Mouse (Mus musculus) MEL (cell line): ENCODE data around the gene Metrn. TPM values are rescaled to one million over a fixed set of nuclear protein-coding genes. Genes with fewer than 3 reads are reported as not detected.

Experiments used
- DNase-seq: peaks from one replicate; pipeline ENCODE4 v3.0.0; 2011; ENCODE audit warnings: low read depth, low spot score
- H3K27ac ChIP-seq: 2 replicates; pipeline ENCODE4 v1.5.1; 2012; ENCODE audit warnings: low read depth, mild to moderate bottlenecking, control low read depth, low read length, moderate library complexity; ENCODE audit not compliant: control insufficient read depth
- H3K27me3 ChIP-seq, 2 experiments: fragments of 150-350 bp in 1 of 2; sonication (generic) in 1 of 2; 2 replicates each; pipeline ENCODE4 v1.6.1; 2012; ENCODE audit warnings: low read length in 2 of 2, mild to moderate bottlenecking in 2 of 2, improper control_type of control experiment in 1 of 2, moderate library complexity in 1 of 2; ENCODE audit not compliant: insufficient read depth in 2 of 2, control insufficient read depth in 1 of 2
- H3K36me3 ChIP-seq, 2 experiments: 2 replicates each; pipeline ENCODE4 v1.6.1; 2012 to 2014; ENCODE audit warnings: low read length in 2 of 2, improper control_type of control experiment in 1 of 2, inconsistent platforms in 1 of 2, mild to moderate bottlenecking in 1 of 2; ENCODE audit not compliant: insufficient read depth in 2 of 2, control insufficient read depth in 1 of 2
- H3K4me1 ChIP-seq, 2 experiments: fragments of 150-350 bp in 1 of 2; sonication (generic) in 1 of 2; 2 replicates each; pipeline ENCODE4 v1.6.1; 2012; ENCODE audit warnings: low read length in 2 of 2, improper control_type of control experiment in 1 of 2, mild to moderate bottlenecking in 1 of 2; ENCODE audit not compliant: insufficient read depth in 2 of 2, control insufficient read depth in 1 of 2
- H3K4me3 ChIP-seq, 2 experiments: fragments of 150-350 bp in 1 of 2; sonication (generic) in 1 of 2; 2 replicates each; pipeline ENCODE4 v1.5.1; 2012; ENCODE audit warnings: low read depth in 2 of 2, low read length in 2 of 2, mild to moderate bottlenecking in 2 of 2, moderate library complexity in 2 of 2, control low read depth in 1 of 2, improper control_type of control experiment in 1 of 2; ENCODE audit not compliant: control insufficient read depth in 1 of 2, insufficient read depth in 1 of 2
- H3K79me2 ChIP-seq: 2 replicates; pipeline ENCODE4 v1.6.1; 2012; ENCODE audit warnings: mild to moderate bottlenecking, low read length, moderate library complexity; ENCODE audit not compliant: control insufficient read depth, poor library complexity, insufficient read depth
- H3K9ac ChIP-seq: 2 replicates; pipeline ENCODE4 v1.6.1; 2012; ENCODE audit warnings: low read depth, mild to moderate bottlenecking, control low read depth, low read length, moderate library complexity; ENCODE audit not compliant: control insufficient read depth, poor library complexity, severe bottlenecking
- H3K9me3 ChIP-seq: fragments of 150-350 bp; sonication (generic); replicated peaks from 2 replicates; pipeline ENCODE4 v1.6.1; 2012; ENCODE audit warnings: mild to moderate bottlenecking, low read length, improper control_type of control experiment, moderate library complexity; ENCODE audit not compliant: insufficient read depth
- BHLHE40 ChIP-seq: IDR thresholded peaks from 2 replicates; pipeline ENCODE4 v1.6.1; 2012; ENCODE audit warnings: low read depth, mild to moderate bottlenecking, inconsistent platforms, low read length, improper control_type of control experiment, borderline replicate concordance
- CHD2 ChIP-seq: IDR thresholded peaks from 2 replicates; pipeline ENCODE4 v1.6.1; 2011; ENCODE audit warnings: low read length, improper control_type of control experiment
- E2F4 ChIP-seq: IDR thresholded peaks from 2 replicates; pipeline ENCODE4 v1.6.1; 2011; ENCODE audit warnings: low read depth, low read length, improper control_type of control experiment, borderline replicate concordance
- ELF1 ChIP-seq: IDR thresholded peaks from 2 replicates; pipeline ENCODE4 v1.6.1; 2014; ENCODE audit warnings: low read depth, mild to moderate bottlenecking, inconsistent platforms, low read length, improper control_type of control experiment, moderate library complexity
- EP300 ChIP-seq, 2 experiments: IDR thresholded peaks; 2 replicates each; pipeline ENCODE4 v1.6.1; 2011; ENCODE audit warnings: improper control_type of control experiment in 2 of 2, low read length in 2 of 2, low read depth in 1 of 2, mild to moderate bottlenecking in 1 of 2
- ETS1 ChIP-seq: IDR thresholded peaks from 2 replicates; pipeline ENCODE4 v1.6.1; 2012; ENCODE audit warnings: low read depth, mild to moderate bottlenecking, inconsistent platforms, low read length, improper control_type of control experiment, moderate library complexity
- GATA1 ChIP-seq: IDR thresholded peaks from 2 replicates; pipeline ENCODE4 v1.6.1; 2011; ENCODE audit warnings: low read depth, low read length, improper control_type of control experiment
- HCFC1 ChIP-seq: IDR thresholded peaks from 2 replicates; pipeline ENCODE4 v1.6.1; 2012; ENCODE audit warnings: low read depth, mild to moderate bottlenecking, inconsistent platforms, low read length, improper control_type of control experiment, moderate library complexity
- JUND ChIP-seq: IDR thresholded peaks from 2 replicates; pipeline ENCODE4 v1.6.1; 2011; ENCODE audit warnings: low read depth, mild to moderate bottlenecking, improper control_type of control experiment, low read length
- MAFK ChIP-seq: IDR thresholded peaks from 2 replicates; pipeline ENCODE4 v1.6.1; 2011; ENCODE audit warnings: low read depth, mild to moderate bottlenecking, low read length, improper control_type of control experiment, borderline replicate concordance
- MAZ ChIP-seq: IDR thresholded peaks from 2 replicates; pipeline ENCODE4 v1.6.1; 2012; ENCODE audit warnings: low read depth, mild to moderate bottlenecking, inconsistent platforms, low read length, improper control_type of control experiment
- MXI1 ChIP-seq: IDR thresholded peaks from 2 replicates; pipeline ENCODE4 v1.6.1; 2011; ENCODE audit warnings: mild to moderate bottlenecking, low read depth, low read length, improper control_type of control experiment
- MYB ChIP-seq: IDR thresholded peaks from 2 replicates; pipeline ENCODE4 v1.6.1; 2011; ENCODE audit warnings: mild to moderate bottlenecking, low read depth, low read length, improper control_type of control experiment
- MYC ChIP-seq: IDR thresholded peaks from 2 replicates; pipeline ENCODE4 v1.6.1; 2011; ENCODE audit warnings: low read depth, mild to moderate bottlenecking, low read length, improper control_type of control experiment, moderate library complexity
- NELFE ChIP-seq: IDR thresholded peaks from 2 replicates; pipeline ENCODE4 v1.6.1; 2011; ENCODE audit warnings: low read depth, low read length, improper control_type of control experiment
- POLR2A ChIP-seq, 2 experiments: IDR thresholded peaks; 2 replicates each; pipeline ENCODE4 v1.6.1; 2011 to 2012; ENCODE audit warnings: low read length in 2 of 2, mild to moderate bottlenecking in 2 of 2, control low read depth in 1 of 2, improper control_type of control experiment in 1 of 2, low read depth in 1 of 2, moderate library complexity in 1 of 2; ENCODE audit not compliant: control insufficient read depth in 1 of 2, insufficient read depth in 1 of 2, poor library complexity in 1 of 2
- POLR2AphosphoS2 ChIP-seq: IDR thresholded peaks from 2 replicates; pipeline ENCODE4 v1.6.1; 2011; ENCODE audit warnings: low read length, improper control_type of control experiment
- POLR2AphosphoS5 ChIP-seq: IDR thresholded peaks from 2 replicates; pipeline ENCODE4 v1.6.1; 2012; ENCODE audit warnings: low read depth, borderline replicate concordance, mild to moderate bottlenecking, inconsistent platforms, low read length, moderate library complexity, mixed read lengths
- RAD21 ChIP-seq: IDR thresholded peaks from 2 replicates; pipeline ENCODE4 v1.6.1; 2011; ENCODE audit warnings: mild to moderate bottlenecking, low read depth, low read length, improper control_type of control experiment
- RCOR1 ChIP-seq: IDR thresholded peaks from 2 replicates; pipeline ENCODE4 v1.6.1; 2012; ENCODE audit warnings: low read depth, mild to moderate bottlenecking, inconsistent platforms, low read length, improper control_type of control experiment
- SIN3A ChIP-seq: IDR thresholded peaks from 2 replicates; pipeline ENCODE4 v1.6.1; 2012; ENCODE audit warnings: low read length, improper control_type of control experiment, inconsistent platforms
- SMC3 ChIP-seq: IDR thresholded peaks from 2 replicates; pipeline ENCODE4 v1.6.1; 2011; ENCODE audit warnings: low read depth, low read length, improper control_type of control experiment
- TBP ChIP-seq: IDR thresholded peaks from 2 replicates; pipeline ENCODE4 v1.8.0; 2011; ENCODE audit warnings: low read depth, low read length, improper control_type of control experiment
- TCF12 ChIP-seq: IDR thresholded peaks from 2 replicates; pipeline ENCODE4 v1.6.1; 2014; ENCODE audit warnings: low read depth, mild to moderate bottlenecking, inconsistent platforms, low read length, improper control_type of control experiment, moderate library complexity
- UBTF ChIP-seq: IDR thresholded peaks from 2 replicates; pipeline ENCODE4 v1.6.1; 2012; ENCODE audit warnings: low read depth, mild to moderate bottlenecking, inconsistent platforms, low read length, improper control_type of control experiment, moderate library complexity, borderline replicate concordance; ENCODE audit not compliant: insufficient read depth
- USF2 ChIP-seq, 2 experiments: IDR thresholded peaks; 2 replicates each; pipeline ENCODE4 v1.6.1; 2011 to 2012; ENCODE audit warnings: improper control_type of control experiment in 2 of 2, low read length in 2 of 2, borderline replicate concordance in 1 of 2, inconsistent platforms in 1 of 2, low read depth in 1 of 2, mild to moderate bottlenecking in 1 of 2; ENCODE audit not compliant: insufficient read depth in 1 of 2
- ZKSCAN1 ChIP-seq: IDR thresholded peaks from 2 replicates; pipeline ENCODE4 v1.6.1; 2012; ENCODE audit warnings: low read depth, mild to moderate bottlenecking, inconsistent platforms, low read length, improper control_type of control experiment, moderate library complexity
- ZMIZ1 ChIP-seq: IDR thresholded peaks from 2 replicates; pipeline ENCODE4 v1.6.1; 2012; ENCODE audit warnings: low read depth, mild to moderate bottlenecking, inconsistent platforms, low read length, improper control_type of control experiment, moderate library complexity
- ZNF384 ChIP-seq: IDR thresholded peaks from 2 replicates; pipeline ENCODE4 v1.6.1; 2012; ENCODE audit warnings: low read depth, mild to moderate bottlenecking, inconsistent platforms, low read length, improper control_type of control experiment
- polyA plus RNA-seq, 2 experiments: library from polyadenylated mRNA; stranded (reverse) in 1 of 2; unstranded in 1 of 2; fragments of >175 nt in 1 of 2; fragments of >200 nt in 1 of 2; gene quantifications; 2 replicates each; pipeline versions ENCODE4 v1.2.1 to v1.2.4; 2012; ENCODE audit warnings: low replicate concordance in 2 of 2, low read depth in 1 of 2; ENCODE audit not compliant: insufficient read length in 2 of 2, insufficient read depth in 1 of 2, missing spikeins in 1 of 2
- total RNA-seq: library from RNA; depleted of rRNA; stranded (reverse); fragments of 300-350 nt; gene quantifications from 2 replicates; pipeline ENCODE4 v1.2.3, GENCODE M21; 2012

The Metrn gene
- total and polyA plus RNA-seq, 3 experiments = 95.7 to 116 TPM; not detected in 1

DNA sequence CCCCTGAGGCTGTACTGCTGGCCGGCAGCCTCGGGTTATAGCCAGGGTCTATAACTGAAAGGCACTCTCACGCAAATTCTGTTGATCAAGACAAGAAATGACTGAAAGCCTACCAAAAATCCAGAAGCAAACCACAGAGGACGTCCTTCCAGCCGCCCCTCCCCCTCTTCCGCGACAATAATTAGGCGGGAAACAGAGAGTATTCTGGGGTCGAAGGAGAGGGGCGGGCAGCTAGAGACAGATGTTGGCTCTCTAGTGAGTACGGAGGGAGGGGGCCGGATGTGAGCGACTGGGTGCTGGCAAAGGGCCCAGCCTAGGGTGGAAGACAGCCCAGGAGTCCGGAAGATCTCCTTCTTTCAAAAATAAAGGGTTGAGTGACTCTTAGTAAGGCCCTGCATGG, 4.3 kb downstream of the Metrn start, which contains the start of gene Fam173a:
TSS of gene Fam173a (minus strand) at position 287 of the 400 bp plus-strand sequence.
- peaks cover 0 to 29% of the 10 kb centered on the region in 2 experiments; a peak in 2 of 4 replicates for H3K4me1 ChIP-seq
- peaks cover 0 to 7% of the 10 kb centered on the region in 2 experiments; a peak in 1 of 4 replicates for H3K36me3 ChIP-seq

GRCm38 (mm10) chr17:25791843-25792527, 5.0 kb downstream of the Metrn start:
- Histone ChIP-seq H3K4me3 (peak overlapping the region; percentile 67 to 84), H3K27ac (peak overlapping the region; percentile 97), H3K36me3 (peaks cover 0 to 5% of the 10 kb centered on the region in 2 experiments; a peak in 1 of 4 replicates), H3K27me3 (no peaks in the 10 kb centered on the region), H3K79me2 (peaks cover 20% of the 10 kb centered on the region), H3K4me1 (peaks cover 0 to 24% of the 10 kb centered on the region in 2 experiments; a peak in 2 of 4 replicates), H3K9me3 (no peaks in the 10 kb centered on the region), H3K9ac (peak overlapping the region; percentile 87)
- peak; percentile 95 for DNase-seq
- TF ChIP-seq TBP (peak; percentile 89), MAFK (no peak), MYC (no peak), ELF1 (peak; percentile 80), RCOR1 (no peak), POLR2A (IDR thresholded peaks at IDR 0.05; ENCODE audit: control insufficient read depth in 1 of 2, insufficient read depth in 1 of 2, low read depth in 1 of 2, low read length in 2 of 2, poor library complexity in 1 of 2) (peak; percentile 55 to 82; a peak in 3 of 4 replicates), MXI1 (peak; percentile 43; the same call in 1 of the 2 replicates), ETS1 (peak; percentile 49; the same call in 1 of the 2 replicates), HCFC1 (peak; percentile 92), SMC3 (no peak), EP300 (IDR thresholded peaks at IDR 0.05; ENCODE audit: low read depth in 1 of 2, low read length in 2 of 2) (peak in 1 of 2 experiments; percentile 36; a peak in 2 of 4 replicates), ZNF384 (no peak), BHLHE40 (no peak), POLR2AphosphoS5 (no peak; the same call in 1 of the 2 replicates), JUND (no peak), NELFE (peak; percentile 86), UBTF (0 out of 2 replicates have a peak, but pooled peaks have one; percentile 67), ZKSCAN1 (no peak), TCF12 (peak; percentile 64), RAD21 (no peak), GATA1 (peak; percentile 1; the same call in 1 of the 2 replicates)

More for the DNA sequence above, 4.3 kb downstream of the Metrn start, which contains the start of gene Fam173a:
- peak within 1 kb of the TSS; percentile 67 to 84 for H3K4me3 ChIP-seq
- H3K79me2 ChIP-seq = peaks cover 20% of the 10 kb centered on the region
- H3K9me3 ChIP-seq = no peaks in the 10 kb centered on the region
- DNase-seq = peak; percentile 96
- peak; percentile 91; the same call in 1 of the 2 replicates for TF ChIP-seq E2F4
- no peak for TF ChIP-seq GATA1
- TF ChIP-seq TCF12 = no peak
- TF ChIP-seq POLR2AphosphoS2 = peak; percentile 90
- peak; percentile 92 for TF ChIP-seq MAZ
- peak; percentile 72; the same call in 1 of the 2 replicates for TF ChIP-seq ETS1
- 0 out of 2 replicates have a peak, but pooled peaks have one; percentile 14 for TF ChIP-seq MXI1
- 0 out of 2 replicates have a peak, but pooled peaks have one; percentile 29 for TF ChIP-seq TBP
- no peak for TF ChIP-seq RCOR1
- no peak; the same call in 1 of the 2 replicates for TF ChIP-seq CHD2
- TF ChIP-seq MYC = peak; percentile 25; the same call in 1 of the 2 replicates
- TF ChIP-seq MYB = no peak
- TF ChIP-seq UBTF = no peak
- 0 out of 2 replicates have a peak, but pooled peaks have one; percentile 46 for TF ChIP-seq SIN3A
- TF ChIP-seq USF2 (IDR thresholded peaks at IDR 0.05; ENCODE audit: borderline replicate concordance in 1 of 2, insufficient read depth in 1 of 2, low read depth in 1 of 2, low read length in 2 of 2) = no peak
- TF ChIP-seq POLR2A (IDR thresholded peaks at IDR 0.05; ENCODE audit: control insufficient read depth in 1 of 2, insufficient read depth in 1 of 2, low read depth in 1 of 2, low read length in 2 of 2, poor library complexity in 1 of 2) = peak; percentile 12 to 17; a peak in 1 of 4 replicates
- TF ChIP-seq EP300 (IDR thresholded peaks at IDR 0.05; ENCODE audit: low read depth in 1 of 2, low read length in 2 of 2) = peak in 1 of 2 experiments; percentile 37; a peak in 1 of 4 replicates
- TF ChIP-seq ELF1 = peak; percentile 46; the same call in 1 of the 2 replicates
- TF ChIP-seq HCFC1 = no peak; the same call in 1 of the 2 replicates
- peak; percentile 61; the same call in 1 of the 2 replicates for TF ChIP-seq ZMIZ1
- H3K9ac ChIP-seq = peak within 1 kb of the TSS; percentile 87
- H3K27me3 ChIP-seq = no peaks in the 10 kb centered on the region
- H3K27ac ChIP-seq = peak within 1 kb of the TSS; percentile 97
